Mouse (Mus musculus): ENCODE data around the gene Zfp207.

DNA sequence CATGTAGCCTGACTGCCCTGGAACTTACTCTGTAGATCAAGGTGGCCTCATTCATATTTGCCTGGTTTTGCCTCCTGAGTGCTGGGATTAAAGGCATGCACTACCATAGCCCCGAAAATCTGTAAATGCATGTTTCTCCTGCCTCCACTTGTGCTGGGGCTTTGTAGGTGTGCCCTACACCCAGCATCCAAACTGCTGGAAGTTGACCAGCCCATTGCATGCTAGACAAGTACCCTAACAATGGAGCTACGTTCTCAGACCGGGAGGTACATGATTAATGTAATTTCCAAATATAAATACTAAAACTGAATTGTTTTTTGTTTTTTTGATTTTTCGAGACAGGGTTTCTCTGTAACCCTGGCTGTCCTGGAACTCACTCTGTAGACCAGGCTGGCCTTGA is 2.0 kb downstream of the Zfp207 start:
- TF ChIP-seq POLR2A (IDR thresholded peaks at IDR 0.05; ENCODE audit: insufficient read depth, low read length): no peak
- TF ChIP-seq EP300 (IDR thresholded peaks at IDR 0.05; ENCODE audit: insufficient read depth, low read depth, low read length): no peak
- TF ChIP-seq CTCF (IDR thresholded peaks at IDR 0.05; ENCODE audit: low read depth, low read length): no peak
